Mouse (Mus musculus) gastrocnemius, postnatal 36 days (tissue): ENCODE measurements around the gene Mad1l1. TPM values are rescaled to one million over a fixed set of nuclear protein-coding genes. Genes with fewer than 3 reads are reported as not detected.

Source experiments
- DNase-seq, 2 experiments: peaks; one replicate each; pipeline ENCODE4 v3.0.0; 2022
- intact Hi-C: fragments of 180-260 bp; cut with DNase I; formaldehyde crosslinking; loops from one replicate; pipeline ENCODE4 v1.15.1; 2025
- total RNA-seq, 2 experiments: library from RNA; stranded (reverse); gene quantifications; 2 replicates each; pipeline ENCODE4 v1.2.3; 2021

Gene Mad1l1
- total RNA-seq, 2 experiments from 2014 or later = 6.5 to 7.1 TPM

- DNase-seq = no peak
- intact Hi-C loops = no loop called here
These were observed 170.2 kb downstream of the Mad1l1 start for GRCm38 (mm10) chr5:140151180-140151579.

- intact Hi-C loops = no loop called here
- no peak for DNase-seq
These were observed 170.7 kb downstream of the Mad1l1 start for GRCm38 (mm10) chr5:140150694-140151093.

- DNase-seq = no peak
These were observed 171.2 kb downstream of the Mad1l1 start for GRCm38 (mm10) chr5:140150136-140150535.

GRCm38 (mm10) chr5:140149298-140149697 is 172.1 kb downstream of the Mad1l1 start:
- DNase-seq = no peak
- intact Hi-C loops = no loop called here

More at GRCm38 (mm10) chr5:140150136-140150535, 171.2 kb downstream of the Mad1l1 start:
- intact Hi-C loops = no loop called here

GRCm38 (mm10) chr5:140143541-140143940 is 177.8 kb downstream of the Mad1l1 start:
- no peak for DNase-seq
- intact Hi-C loops = no loop called here

GRCm38 (mm10) chr5:140141336-140141735 is 180.0 kb downstream of the Mad1l1 start:
- DNase-seq = no peak
- intact Hi-C loops = loop anchor here (2.0 kb wide), 1 partner anchor 301 kb away; no protein-coding TSS in a partner anchor

- peak in 1 of 2 experiments; percentile 33 for DNase-seq
- intact Hi-C loops = loop anchor here (2.0 kb wide), 1 partner anchor 299 kb away; no protein-coding TSS in a partner anchor
These were observed 181.1 kb downstream of the Mad1l1 start for GRCm38 (mm10) chr5:140140214-140140613.

GRCm38 (mm10) chr5:140135734-140136625 is 185.4 kb downstream of the Mad1l1 start:
- peak; percentile 26 to 37 for DNase-seq
- intact Hi-C loops = loop anchor here (5.0 kb wide), 2 partner anchors 99 to 179 kb away; no protein-coding TSS in a partner anchor

GRCm38 (mm10) chr5:140134021-140134420 is 187.3 kb downstream of the Mad1l1 start:
- DNase-seq = no peak
- intact Hi-C loops = no loop called here

- intact Hi-C loops = no loop called here
- DNase-seq = no peak
These were observed 192.9 kb downstream of the Mad1l1 start for GRCm38 (mm10) chr5:140128414-140128981.

GRCm38 (mm10) chr5:140127981-140128380 is 193.4 kb downstream of the Mad1l1 start:
- intact Hi-C loops = no loop called here
- no peak for DNase-seq

- intact Hi-C loops = no loop called here
- DNase-seq = no peak
These were observed 196.7 kb downstream of the Mad1l1 start for GRCm38 (mm10) chr5:140124626-140125025.

GRCm38 (mm10) chr5:140123640-140124366 is 197.5 kb downstream of the Mad1l1 start:
- intact Hi-C loops = no loop called here
- DNase-seq = no peak

GRCm38 (mm10) chr5:140123194-140123593 is 198.2 kb downstream of the Mad1l1 start:
- DNase-seq = no peak

GRCm38 (mm10) chr5:140121966-140122365 is 199.4 kb downstream of the Mad1l1 start:
- intact Hi-C loops = no loop called here
- DNase-seq = no peak

More at GRCm38 (mm10) chr5:140123194-140123593, 198.2 kb downstream of the Mad1l1 start:
- intact Hi-C loops = no loop called here

- DNase-seq = no peak
- intact Hi-C loops = no loop called here
These were observed 202.4 kb downstream of the Mad1l1 start for GRCm38 (mm10) chr5:140118921-140119320.

- intact Hi-C loops = no loop called here
- DNase-seq = no peak
These were observed 203.4 kb downstream of the Mad1l1 start for GRCm38 (mm10) chr5:140117968-140118367.

- peak; percentile 37 to 51 for DNase-seq
- intact Hi-C loops = no loop called here
These were observed 205.7 kb downstream of the Mad1l1 start for GRCm38 (mm10) chr5:140115434-140116271.

- intact Hi-C loops = no loop called here
These were observed 206.8 kb downstream of the Mad1l1 start for GRCm38 (mm10) chr5:140114512-140115060.

GRCm38 (mm10) chr5:140113281-140113680 is 208.1 kb downstream of the Mad1l1 start:
- DNase-seq = no peak
- intact Hi-C loops = no loop called here

More at GRCm38 (mm10) chr5:140114512-140115060, 206.8 kb downstream of the Mad1l1 start:
- no peak for DNase-seq
